Mouse (Mus musculus) right cerebral cortex, postnatal 4 days (tissue): ENCODE measurements around the gene Tjp3.

Experiments used
- DNase-seq: peaks from one replicate; pipeline ENCODE4 v3.0.0-alpha.2; 2022

Tjp3 gene

GRCm38 (mm10) chr10:81295185-81295584, 3.8 kb upstream of the Tjp3 start:
- no peak for DNase-seq

DNA sequence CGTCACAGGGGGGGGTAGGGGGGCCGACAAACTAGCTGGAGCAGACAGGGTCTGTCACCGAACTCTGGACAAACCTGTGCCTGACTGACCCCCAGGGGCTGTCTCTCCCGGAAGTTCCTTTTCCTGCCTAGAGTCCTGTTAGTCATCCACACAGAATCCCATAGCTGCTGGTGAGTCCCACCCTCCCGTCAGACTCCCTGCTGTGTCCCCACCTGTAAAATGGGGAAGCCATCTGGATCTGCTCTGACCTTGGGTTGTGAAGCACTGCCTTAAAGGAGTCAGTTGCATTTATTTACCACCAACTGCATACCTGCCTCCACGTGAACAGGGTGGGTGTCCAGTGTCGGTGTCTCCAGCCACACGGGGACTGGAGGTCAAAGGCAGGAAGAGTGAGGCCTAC, 3.1 kb upstream of the Tjp3 start:
- DNase-seq = no peak

DNA sequence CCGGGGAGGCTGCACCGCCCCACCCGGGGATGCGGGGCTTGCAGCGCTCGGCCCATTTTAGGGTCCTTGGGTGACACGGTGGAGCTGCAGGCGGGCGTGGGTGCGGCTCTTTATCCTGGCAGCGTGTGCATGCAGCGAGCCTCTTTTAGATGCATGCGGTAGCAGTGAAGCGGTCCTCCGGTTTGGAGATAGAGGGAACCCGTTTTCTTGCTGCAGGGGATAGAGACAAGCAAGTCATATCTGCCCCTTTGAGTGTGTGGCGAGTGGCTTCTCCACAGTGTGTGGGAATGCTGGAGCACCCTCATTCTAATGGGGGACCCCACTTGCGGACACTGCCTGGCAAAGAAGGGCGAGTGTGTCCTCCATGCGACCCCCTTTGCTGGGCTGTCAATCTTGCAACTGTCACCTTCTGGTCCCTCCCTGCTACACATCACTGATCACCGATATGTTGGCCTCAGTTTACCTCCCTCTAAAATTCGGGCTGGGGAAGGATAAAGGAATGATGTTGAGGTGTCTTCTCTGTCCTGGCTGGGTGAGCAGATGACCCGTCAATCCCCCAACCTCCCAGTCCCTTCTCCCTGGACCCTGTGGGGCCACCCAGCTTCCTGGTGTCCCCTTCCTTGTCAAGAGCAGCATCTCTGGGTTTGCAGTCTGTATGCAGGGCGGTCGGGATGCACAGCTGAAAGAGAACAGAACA, 2.1 kb upstream of the Tjp3 start:
- DNase-seq = no peak

GRCm38 (mm10) chr10:81292554-81293333, 1.4 kb upstream of the Tjp3 start, which contains the start of gene Pip5k1c:
Pip5k1c (plus strand) TSS chr10:81292963.
- DNase-seq = peak; percentile 99

GRCm38 (mm10) chr10:81290698-81291460, 502 bp downstream of the Tjp3 start:
- DNase-seq = peak; percentile 44

- DNase-seq = no peak
Measured at GRCm38 (mm10) chr10:81289811-81290210, 1.6 kb downstream of the Tjp3 start.

DNA sequence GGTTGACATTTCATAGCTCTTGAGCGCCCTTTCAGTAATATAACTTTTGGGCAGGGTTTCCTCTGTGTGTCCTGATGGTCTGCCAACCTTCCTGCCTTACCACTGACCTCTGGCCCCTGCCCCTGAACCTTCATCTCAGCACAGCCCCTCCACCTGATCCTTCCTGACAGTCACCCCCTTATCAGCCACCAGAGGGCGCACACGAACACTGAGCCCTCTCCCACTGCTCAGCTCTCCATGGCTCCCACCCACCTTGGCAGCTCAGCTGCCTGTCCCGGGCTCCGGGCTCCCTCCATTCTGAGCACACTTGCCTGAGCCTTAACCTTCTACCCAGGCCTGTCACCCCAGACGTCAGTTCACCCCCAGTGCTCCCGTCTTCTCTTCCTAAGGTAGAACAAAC, 2.1 kb downstream of the Tjp3 start:
- peak; percentile 71 for DNase-seq

- DNase-seq = peak; percentile 64
Measured at GRCm38 (mm10) chr10:81288601-81289000, 2.8 kb downstream of the Tjp3 start.

DNA sequence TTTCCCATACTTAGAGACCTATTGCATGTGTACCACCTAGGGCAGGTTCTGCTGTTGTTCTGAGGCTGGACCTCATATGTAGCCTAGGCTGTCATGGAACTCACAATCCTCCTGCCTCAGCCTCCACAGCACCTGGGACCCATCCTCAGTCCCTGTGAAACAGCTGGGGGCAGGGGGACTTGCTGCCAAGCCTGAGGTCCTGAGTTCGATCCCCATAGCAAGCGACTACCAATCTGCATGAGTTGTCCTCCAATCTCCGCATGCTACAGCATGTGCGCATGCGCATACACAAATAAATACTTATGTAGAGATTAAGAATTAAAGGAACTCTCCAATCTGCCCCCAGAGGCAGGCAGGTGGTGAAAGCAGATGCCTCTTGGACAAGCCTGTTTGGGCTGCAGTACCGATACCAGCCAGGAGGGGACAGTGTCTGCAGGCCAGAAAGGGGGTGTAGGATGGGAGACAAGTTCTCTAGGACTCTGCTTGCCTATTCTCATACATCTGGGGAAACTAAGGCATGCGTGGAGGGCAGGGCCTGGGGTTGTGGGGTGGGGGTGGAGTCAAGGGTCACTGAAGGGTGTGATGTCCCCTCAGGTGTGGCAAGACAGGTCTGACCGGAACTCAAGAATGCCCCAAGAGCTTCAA, 3.7 kb downstream of the Tjp3 start:
- DNase-seq = peak; percentile 56

- DNase-seq = no peak
Measured at GRCm38 (mm10) chr10:81286586-81286985, 4.8 kb downstream of the Tjp3 start.

DNA sequence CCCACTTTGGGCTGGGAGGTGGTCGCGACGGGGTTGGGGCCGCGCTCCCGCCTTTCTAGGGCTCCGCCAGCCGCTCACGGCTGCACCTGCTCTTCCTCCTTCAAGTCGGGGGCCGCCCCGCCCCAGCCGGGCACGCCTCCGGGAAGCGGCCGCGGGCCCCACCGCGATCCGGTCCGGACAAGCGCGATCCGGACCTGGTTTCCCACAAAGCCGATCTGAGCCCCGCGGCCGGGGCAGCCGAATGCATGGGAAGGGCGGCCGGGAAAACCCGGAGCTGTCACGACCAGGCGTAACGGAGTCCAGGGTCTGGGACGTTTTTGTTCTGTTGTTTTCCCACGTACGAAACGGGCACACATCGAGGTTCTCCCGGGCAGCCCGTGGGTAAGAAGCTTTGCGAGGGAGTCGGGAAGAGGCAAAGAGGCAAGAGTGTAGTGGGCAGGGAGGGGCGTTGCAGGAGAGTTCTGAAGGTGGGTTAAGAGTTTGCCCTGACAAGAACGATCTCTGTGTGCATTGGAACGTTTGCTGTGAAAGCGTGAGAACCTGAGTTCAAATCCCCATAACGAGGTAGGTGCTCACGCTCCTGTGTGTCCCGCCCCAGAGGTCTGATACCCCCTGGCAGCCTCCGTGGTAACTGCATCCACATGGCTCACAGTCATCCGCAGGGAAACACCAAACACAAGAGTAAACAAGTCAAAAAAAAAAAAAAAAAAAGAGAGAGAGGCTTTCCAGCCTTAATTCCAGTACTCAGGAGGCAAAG, 5.5 kb downstream of the Tjp3 start:
- peak; percentile 91 for DNase-seq

DNA sequence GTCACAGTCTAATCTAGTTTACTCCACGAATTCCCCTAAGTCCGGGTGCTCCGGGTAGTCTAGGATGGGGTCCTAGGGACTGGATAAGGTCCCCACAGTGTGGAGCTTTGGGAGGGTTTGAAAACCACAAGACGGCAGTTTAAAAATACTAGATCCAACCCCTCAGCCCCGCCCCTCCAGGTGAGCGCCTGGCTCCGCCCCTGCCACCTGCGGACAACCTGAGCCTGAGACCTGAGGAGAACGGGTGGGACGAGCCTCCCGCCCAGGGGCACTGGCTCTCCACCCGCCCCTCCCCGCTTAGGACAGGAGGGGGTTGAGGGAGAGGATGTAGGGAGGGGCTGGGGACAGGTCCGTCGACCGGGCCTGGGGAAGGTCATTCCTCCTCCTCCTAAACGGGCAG, 6.7 kb downstream of the Tjp3 start:
- no peak for DNase-seq

DNA sequence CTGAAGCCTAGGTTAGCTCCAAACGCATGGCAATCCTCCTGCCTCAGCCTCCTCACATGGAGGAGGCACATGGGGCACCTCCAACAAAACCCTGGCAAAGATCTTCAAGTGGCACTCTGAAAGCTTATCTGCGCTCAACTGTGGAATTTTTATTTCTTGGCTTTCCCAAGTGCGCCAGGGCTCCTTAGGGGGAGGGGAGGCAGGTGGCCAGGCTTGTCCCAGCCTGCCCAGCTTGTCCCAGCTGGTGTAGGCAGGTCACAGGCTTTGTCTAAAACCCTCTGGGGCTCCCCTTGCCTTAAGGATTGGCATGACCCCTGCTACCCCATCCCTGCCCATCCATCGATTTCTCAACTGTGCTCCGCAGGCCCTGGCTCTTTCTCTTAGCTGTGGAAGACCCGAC, 7.2 kb downstream of the Tjp3 start:
- DNase-seq = no peak

DNA sequence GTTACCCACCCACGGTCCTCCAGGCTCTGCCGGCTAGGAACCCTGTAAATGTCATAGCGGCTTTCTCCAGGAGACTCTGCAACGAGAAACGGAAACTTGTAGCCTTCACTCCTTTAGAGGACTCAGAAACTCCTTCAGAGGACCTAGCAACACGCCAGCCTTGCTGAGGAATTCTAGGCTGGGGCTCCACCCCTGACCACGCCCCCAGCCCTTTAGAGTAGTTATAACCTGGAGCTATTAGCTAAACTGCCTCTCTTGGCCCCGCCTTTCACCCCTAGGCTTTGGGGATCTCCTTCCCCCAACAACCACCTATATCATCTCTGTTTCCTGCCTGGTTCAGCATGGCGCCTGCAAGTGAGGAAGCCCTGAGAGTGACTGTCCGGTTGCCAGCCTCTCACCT, 11.9 kb downstream of the Tjp3 start:
- DNase-seq = no peak

- DNase-seq = no peak
Measured at GRCm38 (mm10) chr10:81277676-81278075, 13.7 kb downstream of the Tjp3 start.

- no peak for DNase-seq
Measured at GRCm38 (mm10) chr10:81273842-81274241, 17.5 kb downstream of the Tjp3 start.

DNA sequence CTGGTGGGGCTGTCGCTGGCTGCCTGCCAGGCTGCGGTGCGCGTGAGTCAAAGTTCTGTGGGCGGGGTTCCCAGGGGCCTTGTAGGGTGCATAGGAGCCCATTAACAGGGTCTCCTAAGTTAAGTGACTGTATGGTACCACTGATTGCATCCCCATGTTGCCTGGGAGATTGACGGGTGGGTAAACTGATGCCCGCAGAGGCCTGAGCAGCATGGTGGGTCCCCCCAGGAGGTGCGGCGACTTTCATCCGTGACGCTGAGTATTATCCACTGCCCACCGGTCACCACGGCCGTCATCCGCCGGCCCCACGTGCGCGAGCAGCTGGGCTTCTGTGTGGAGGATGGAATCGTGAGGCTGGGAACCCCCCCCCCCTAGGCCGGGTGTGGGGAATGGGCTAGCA, 19.0 kb downstream of the Tjp3 start:
- no peak for DNase-seq

- DNase-seq = no peak
Measured at GRCm38 (mm10) chr10:81268643-81269412, 22.6 kb downstream of the Tjp3 start.

DNA sequence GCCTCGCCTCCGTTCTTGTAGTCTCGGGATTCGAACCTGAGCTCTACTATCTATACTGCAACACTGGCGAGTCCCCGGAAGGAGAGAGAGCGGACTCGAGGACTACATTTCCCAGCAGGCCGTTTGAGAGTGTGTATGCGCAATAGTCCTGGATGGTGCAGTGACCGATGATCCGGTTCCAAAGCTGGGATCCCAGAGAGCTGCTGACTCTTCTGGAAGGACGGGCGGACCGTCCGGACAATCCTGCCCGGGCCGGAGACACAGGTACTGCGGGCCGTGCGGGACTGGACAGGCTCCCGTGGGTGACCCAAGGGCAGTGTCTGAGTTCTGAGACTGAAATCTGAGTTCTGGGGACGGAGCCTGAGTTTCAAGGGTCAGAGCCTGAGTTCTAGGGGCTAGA, 23.3 kb downstream of the Tjp3 start:
- peak; percentile 64 for DNase-seq

DNA sequence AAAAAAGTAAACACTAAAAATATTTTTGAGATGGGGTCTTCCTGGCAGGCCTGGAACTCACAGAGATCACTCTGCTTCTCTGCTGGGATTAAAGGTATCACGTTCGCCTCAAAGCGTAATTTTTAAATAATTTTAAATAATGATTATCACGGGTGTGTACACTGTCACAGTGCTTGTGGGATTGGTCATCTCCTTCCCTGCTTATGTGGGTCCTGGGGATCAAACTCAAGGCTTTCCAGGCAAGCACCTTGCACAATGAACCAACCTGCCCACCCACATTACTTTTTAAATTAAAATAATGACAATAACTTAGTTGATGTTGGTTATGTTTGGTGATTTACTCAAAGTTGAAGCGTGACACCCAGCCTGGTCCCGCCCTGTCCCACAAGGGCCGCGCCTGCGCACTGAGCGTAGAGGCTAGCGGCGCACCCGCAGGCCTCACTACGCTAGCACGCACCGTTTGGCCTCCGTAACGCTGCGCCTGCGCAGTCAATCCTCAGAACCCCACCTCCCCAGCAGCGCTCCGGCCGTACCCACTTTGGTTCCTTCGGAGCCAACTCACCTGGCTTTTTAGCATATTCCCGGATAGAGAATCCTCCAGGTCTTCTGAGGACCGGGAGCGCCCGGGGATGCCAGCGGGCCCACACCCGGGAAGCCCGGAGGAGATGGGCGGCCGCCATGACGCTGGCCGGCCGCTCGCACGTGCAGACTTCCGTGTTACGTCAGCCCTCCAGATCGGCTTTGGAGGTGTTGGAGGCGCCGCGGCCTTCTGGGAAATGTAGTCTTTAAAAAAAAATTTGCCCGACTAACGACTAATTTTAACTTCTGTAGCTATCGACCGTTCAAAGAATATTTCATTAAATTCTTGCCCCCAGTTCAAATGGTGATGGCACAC, 24.9 kb downstream of the Tjp3 start, which contains the start of the genes Mrpl54 and Apba3:
TSS of gene Mrpl54 (minus strand) at position 724 of the 895 bp plus-strand sequence.
TSS of gene Apba3 (plus strand) at position 750 of the 895 bp plus-strand sequence.
- peak; percentile 96 for DNase-seq
